Mouse (Mus musculus): Measurements from ENCODE around the gene Ly6g5b. TPM values are rescaled to one million over a fixed set of nuclear protein-coding genes. Genes with fewer than 3 reads are reported as not detected.
"Not testable (repeated sequence)": the region's sequence is repeated elsewhere in the genome, so short reads cannot be mapped to it uniquely, and the experiment has no call there.

The Ly6g5b gene
- polyA plus RNA-seq, 1 experiment, result not detected

GRCm38 (mm10) chr17:35127017-35127416, 11.8 kb upstream of the Ly6g5b start:
- Histone ChIP-seq H3K36me3 (ENCODE audit: control insufficient read depth, insufficient read depth, low read length, poor library complexity, severe bottlenecking) (peaks cover 8% of the 10 kb centered on the region), H3K9me3 (replicated peaks; ENCODE audit: control insufficient read depth, insufficient read depth, low read length, poor library complexity, severe bottlenecking) (no peaks in the 10 kb centered on the region), H3K4me3 (ENCODE audit: low read depth, low read length) (no peak overlapping the region), H3K9ac (ENCODE audit: low read depth, poor library complexity, severe bottlenecking) (no peak overlapping the region), H3K4me1 (ENCODE audit: control insufficient read depth, insufficient read depth, low read length) (no peaks in the 10 kb centered on the region), H3K27ac (ENCODE audit: insufficient read depth, low read length) (no peak overlapping the region), H3K27me3 (ENCODE audit: control insufficient read depth, insufficient read depth, low read length, poor library complexity, severe bottlenecking) (no peaks in the 10 kb centered on the region)
- TF ChIP-seq CTCF (IDR thresholded peaks at IDR 0.05; ENCODE audit: low read depth, low read length), result no peak
- TF ChIP-seq POLR2A (IDR thresholded peaks at IDR 0.05; ENCODE audit: insufficient read depth, low read length), result no peak

- no peaks in the 10 kb centered on the region for H3K4me1 ChIP-seq (ENCODE audit: control insufficient read depth, insufficient read depth, low read length)
- peak within 1 kb of the TSS; percentile 75 for H3K9ac ChIP-seq (ENCODE audit: low read depth, poor library complexity, severe bottlenecking)
- H3K27ac ChIP-seq (ENCODE audit: insufficient read depth, low read length), result no peak within 1 kb of the TSS
- H3K9me3 ChIP-seq (replicated peaks; ENCODE audit: control insufficient read depth, insufficient read depth, low read length, poor library complexity, severe bottlenecking), result no peaks in the 10 kb centered on the region
- H3K36me3 ChIP-seq (ENCODE audit: control insufficient read depth, insufficient read depth, low read length, poor library complexity, severe bottlenecking), result peaks cover 8% of the 10 kb centered on the region
- peak within 1 kb of the TSS; percentile 45 for H3K4me3 ChIP-seq (ENCODE audit: low read depth, low read length)
- TF ChIP-seq EP300 (IDR thresholded peaks at IDR 0.05; ENCODE audit: insufficient read depth, low read depth, low read length) (no peak), CTCF (IDR thresholded peaks at IDR 0.05; ENCODE audit: low read depth, low read length) (no peak), POLR2A (IDR thresholded peaks at IDR 0.05; ENCODE audit: insufficient read depth, low read length) (no peak)
- no peaks in the 10 kb centered on the region for H3K27me3 ChIP-seq (ENCODE audit: control insufficient read depth, insufficient read depth, low read length, poor library complexity, severe bottlenecking)
Observed at GRCm38 (mm10) chr17:35126206-35126611, 11.0 kb upstream of the Ly6g5b start, which contains the start of gene D17H6S53E. Gene D17H6S53E (plus strand): TSS chr17:35126373.

GRCm38 (mm10) chr17:35125578-35125977, 10.3 kb upstream of the Ly6g5b start:
- no peak overlapping the region for H3K27ac ChIP-seq (ENCODE audit: insufficient read depth, low read length)
- H3K27me3 ChIP-seq (ENCODE audit: control insufficient read depth, insufficient read depth, low read length, poor library complexity, severe bottlenecking), result no peaks in the 10 kb centered on the region
- peaks cover 8% of the 10 kb centered on the region for H3K36me3 ChIP-seq (ENCODE audit: control insufficient read depth, insufficient read depth, low read length, poor library complexity, severe bottlenecking)
- H3K4me3 ChIP-seq (ENCODE audit: low read depth, low read length), result no peak overlapping the region
- peak overlapping the region; percentile 75 for H3K9ac ChIP-seq (ENCODE audit: low read depth, poor library complexity, severe bottlenecking)
- TF ChIP-seq EP300 (IDR thresholded peaks at IDR 0.05; ENCODE audit: insufficient read depth, low read depth, low read length) (no peak), CTCF (IDR thresholded peaks at IDR 0.05; ENCODE audit: low read depth, low read length) (no peak), POLR2A (IDR thresholded peaks at IDR 0.05; ENCODE audit: insufficient read depth, low read length) (no peak)
- no peaks in the 10 kb centered on the region for H3K9me3 ChIP-seq (replicated peaks; ENCODE audit: control insufficient read depth, insufficient read depth, low read length, poor library complexity, severe bottlenecking)
- no peaks in the 10 kb centered on the region for H3K4me1 ChIP-seq (ENCODE audit: control insufficient read depth, insufficient read depth, low read length)

- H3K4me1 ChIP-seq (ENCODE audit: control insufficient read depth, insufficient read depth, low read length), result no peaks in the 10 kb centered on the region
- H3K4me3 ChIP-seq (ENCODE audit: low read depth, low read length), result no peak overlapping the region
- H3K9ac ChIP-seq (ENCODE audit: low read depth, poor library complexity, severe bottlenecking), result no peak overlapping the region
- H3K9me3 ChIP-seq (replicated peaks; ENCODE audit: control insufficient read depth, insufficient read depth, low read length, poor library complexity, severe bottlenecking), result no peaks in the 10 kb centered on the region
- no peaks in the 10 kb centered on the region for H3K27me3 ChIP-seq (ENCODE audit: control insufficient read depth, insufficient read depth, low read length, poor library complexity, severe bottlenecking)
- TF ChIP-seq CTCF (IDR thresholded peaks at IDR 0.05; ENCODE audit: low read depth, low read length) (no peak), EP300 (IDR thresholded peaks at IDR 0.05; ENCODE audit: insufficient read depth, low read depth, low read length) (no peak), POLR2A (IDR thresholded peaks at IDR 0.05; ENCODE audit: insufficient read depth, low read length) (no peak)
- peaks cover 8% of the 10 kb centered on the region for H3K36me3 ChIP-seq (ENCODE audit: control insufficient read depth, insufficient read depth, low read length, poor library complexity, severe bottlenecking)
- no peak overlapping the region for H3K27ac ChIP-seq (ENCODE audit: insufficient read depth, low read length)
Observed at GRCm38 (mm10) chr17:35125081-35125480, 9.9 kb upstream of the Ly6g5b start.

GRCm38 (mm10) chr17:35124261-35124896, 9.2 kb upstream of the Ly6g5b start:
- not testable (repeated sequence) for H3K27me3 ChIP-seq (ENCODE audit: control insufficient read depth, insufficient read depth, low read length, poor library complexity, severe bottlenecking); H3K36me3 ChIP-seq (ENCODE audit: control insufficient read depth, insufficient read depth, low read length, poor library complexity, severe bottlenecking); H3K4me3 ChIP-seq (ENCODE audit: low read depth, low read length); H3K27ac ChIP-seq (ENCODE audit: insufficient read depth, low read length); H3K9ac ChIP-seq (ENCODE audit: low read depth, poor library complexity, severe bottlenecking); H3K9me3 ChIP-seq (replicated peaks; ENCODE audit: control insufficient read depth, insufficient read depth, low read length, poor library complexity, severe bottlenecking); H3K4me1 ChIP-seq (ENCODE audit: control insufficient read depth, insufficient read depth, low read length)

- not testable (repeated sequence) for H3K9me3 ChIP-seq (replicated peaks; ENCODE audit: control insufficient read depth, insufficient read depth, low read length, poor library complexity, severe bottlenecking); H3K27me3 ChIP-seq (ENCODE audit: control insufficient read depth, insufficient read depth, low read length, poor library complexity, severe bottlenecking); H3K27ac ChIP-seq (ENCODE audit: insufficient read depth, low read length); H3K9ac ChIP-seq (ENCODE audit: low read depth, poor library complexity, severe bottlenecking); H3K4me1 ChIP-seq (ENCODE audit: control insufficient read depth, insufficient read depth, low read length); H3K4me3 ChIP-seq (ENCODE audit: low read depth, low read length)
- peaks cover 12% of the 10 kb centered on the region for H3K36me3 ChIP-seq (ENCODE audit: control insufficient read depth, insufficient read depth, low read length, poor library complexity, severe bottlenecking)
Observed at GRCm38 (mm10) chr17:35123287-35123686, 8.1 kb upstream of the Ly6g5b start.

Data from ES-Bruce4 (cell line).